Mouse (Mus musculus): Measurements from ENCODE around the gene Mob1a. TPM values are rescaled to one million over a fixed set of nuclear protein-coding genes. Genes with fewer than 3 reads are reported as not detected.

The Mob1a gene
- polyA plus RNA-seq (2014; fragmentation: Nextera tagmentation; extraction: Ambion mirVana), result 74.8 and 76.4 TPM in 2 replicates

DNA sequence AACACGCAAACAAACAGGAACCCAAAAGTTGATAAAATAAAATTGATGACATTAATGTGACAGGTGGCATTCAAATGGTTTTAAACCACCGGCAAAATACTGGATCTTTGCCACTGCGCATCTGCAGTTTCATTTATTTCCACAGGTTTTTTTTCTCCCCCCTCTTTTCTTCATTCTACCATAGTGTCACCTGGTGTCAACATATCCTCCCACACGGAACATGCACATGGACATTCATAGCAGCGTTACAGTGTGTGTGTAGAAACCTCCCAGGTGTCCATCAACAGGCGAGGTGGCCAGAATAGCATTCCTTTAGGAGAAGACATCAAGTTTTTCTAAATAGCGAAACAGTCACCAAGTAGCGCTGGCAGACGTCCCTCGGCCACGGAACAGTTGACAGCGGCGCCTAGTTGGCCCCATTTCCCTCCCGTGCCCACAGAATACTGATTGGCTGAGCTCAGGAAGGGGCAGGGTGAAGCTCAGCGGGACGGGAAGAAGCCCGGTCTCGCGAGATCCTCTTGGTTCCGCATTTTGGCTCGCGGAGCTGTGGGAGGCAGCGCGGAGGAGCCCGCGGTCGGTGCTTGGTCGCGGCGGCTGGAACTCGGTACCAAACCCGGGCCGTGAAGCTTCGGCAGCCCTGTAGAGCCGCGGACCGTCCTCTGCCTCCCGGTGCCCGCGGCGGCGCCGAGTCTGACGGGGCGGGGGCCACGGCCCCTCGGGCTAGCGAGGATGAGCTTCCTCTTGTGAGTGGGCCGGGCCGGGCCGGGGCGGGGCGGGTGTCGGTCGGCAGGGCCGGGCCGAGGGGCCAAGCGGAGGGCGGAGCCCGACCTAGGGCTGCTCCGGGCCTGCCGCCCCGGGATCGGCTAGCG, at the start of gene Mob1a, which contains the start of gene Mthfd2:
Gene Mob1a, plus strand, starts transcription at position 492 of the 869 bp plus-strand sequence.
Gene Mthfd2, minus strand, starts transcription at position 384 of the 869 bp plus-strand sequence.
- DNase-seq (ENCODE audit: low spot score), result peak; percentile 96
- 1% methylated on average over 65 of the region's 65 CpGs for WGBS
- no peaks in the 10 kb centered on the region for H3K27me3 ChIP-seq (replicated peaks; ENCODE audit: control insufficient read depth, insufficient read depth, low read length)
- peak; percentile 97 for ATAC-seq (replicated peaks; ENCODE audit: low FRiP score, low TSS enrichment, low read depth)
- peak within 1 kb of the TSS; percentile 89 for H3K4me3 ChIP-seq (ENCODE audit: low read depth, low read length)
- H3K9ac ChIP-seq (ENCODE audit: low read length), result peak within 1 kb of the TSS; percentile 87
- H3K4me1 ChIP-seq (replicated peaks; ENCODE audit: control insufficient read depth, insufficient read depth, low read length), result peaks cover 12% of the 10 kb centered on the region
- peaks cover 22% of the 10 kb centered on the region for H3K36me3 ChIP-seq (ENCODE audit: control insufficient read depth, insufficient read depth, low read length)
- no peaks in the 10 kb centered on the region for H3K9me3 ChIP-seq (ENCODE audit: control insufficient read depth, low read length)
- peak within 1 kb of the TSS; percentile 64 for H3K4me2 ChIP-seq (ENCODE audit: low read length)
- peak within 1 kb of the TSS; percentile 88 for H3K27ac ChIP-seq (ENCODE audit: low read depth)

DNA sequence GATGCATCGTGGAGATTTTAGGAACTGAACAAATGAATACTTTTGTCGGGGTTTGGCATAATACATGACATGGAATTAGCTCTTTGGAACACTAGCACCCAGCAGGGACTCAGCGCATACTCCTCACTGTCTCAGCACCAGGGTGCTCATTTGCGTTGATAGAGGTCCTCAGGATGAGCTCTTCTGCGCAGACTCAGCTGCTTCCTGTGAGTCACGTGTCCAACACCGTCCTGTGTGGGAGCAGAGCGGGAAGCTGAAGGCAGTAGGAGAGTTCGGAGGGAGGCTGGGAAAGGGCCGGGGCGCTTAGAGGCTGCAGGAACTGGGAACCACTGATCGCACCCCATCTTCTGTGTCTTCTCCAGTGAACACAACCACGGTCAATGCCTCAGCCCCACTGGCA, 48.7 kb upstream of the Mob1a start:
- no peaks in the 10 kb centered on the region for H3K36me3 ChIP-seq (ENCODE audit: control insufficient read depth, insufficient read depth, low read length)
- H3K4me1 ChIP-seq (replicated peaks; ENCODE audit: control insufficient read depth, insufficient read depth, low read length), result no peaks in the 10 kb centered on the region
- ATAC-seq (replicated peaks; ENCODE audit: low FRiP score, low TSS enrichment, low read depth), result no peak
- H3K4me2 ChIP-seq (ENCODE audit: low read length), result no peak overlapping the region
- H3K27ac ChIP-seq (ENCODE audit: low read depth), result no peak overlapping the region
- H3K9me3 ChIP-seq (ENCODE audit: control insufficient read depth, low read length), result no peaks in the 10 kb centered on the region
- no peak overlapping the region for H3K4me3 ChIP-seq (ENCODE audit: low read depth, low read length)
- DNase-seq (ENCODE audit: low spot score), result no peak
- H3K27me3 ChIP-seq (replicated peaks; ENCODE audit: control insufficient read depth, insufficient read depth, low read length), result no peaks in the 10 kb centered on the region
- H3K9ac ChIP-seq (ENCODE audit: low read length), result no peak overlapping the region
- WGBS, result 60% methylated on average over 13 of the region's 13 CpGs

DNA sequence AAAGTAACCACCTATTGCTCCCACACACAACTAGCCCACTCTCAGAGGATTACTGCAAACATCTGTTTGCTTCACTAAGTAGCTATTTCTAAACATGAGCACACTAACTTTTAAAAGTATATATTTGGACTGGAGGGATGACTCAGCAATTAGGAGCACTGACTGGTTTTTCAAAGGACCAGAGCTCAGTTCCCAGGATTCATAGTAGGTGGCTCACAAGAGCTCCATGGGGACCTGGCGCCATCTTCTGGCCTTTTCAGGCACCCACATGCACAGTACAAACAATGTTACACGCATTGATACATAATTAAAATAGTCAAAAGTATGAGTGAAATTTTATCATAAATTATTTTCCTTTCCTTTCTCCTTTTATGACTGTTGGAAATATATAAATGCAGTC, 46.9 kb upstream of the Mob1a start:
- Histone ChIP-seq H3K4me3 (ENCODE audit: low read depth, low read length) (no peak overlapping the region), H3K4me2 (ENCODE audit: low read length) (no peak overlapping the region), H3K4me1 (replicated peaks; ENCODE audit: control insufficient read depth, insufficient read depth, low read length) (no peaks in the 10 kb centered on the region), H3K9ac (ENCODE audit: low read length) (no peak overlapping the region), H3K27ac (ENCODE audit: low read depth) (no peak overlapping the region), H3K36me3 (ENCODE audit: control insufficient read depth, insufficient read depth, low read length) (no peaks in the 10 kb centered on the region), H3K27me3 (replicated peaks; ENCODE audit: control insufficient read depth, insufficient read depth, low read length) (no peaks in the 10 kb centered on the region), H3K9me3 (ENCODE audit: control insufficient read depth, low read length) (no peaks in the 10 kb centered on the region)
- DNase-seq (ENCODE audit: low spot score), result no peak
- 22% methylated on average over 2 of the region's 2 CpGs for WGBS
- no peak for ATAC-seq (replicated peaks; ENCODE audit: low FRiP score, low TSS enrichment, low read depth)

DNA sequence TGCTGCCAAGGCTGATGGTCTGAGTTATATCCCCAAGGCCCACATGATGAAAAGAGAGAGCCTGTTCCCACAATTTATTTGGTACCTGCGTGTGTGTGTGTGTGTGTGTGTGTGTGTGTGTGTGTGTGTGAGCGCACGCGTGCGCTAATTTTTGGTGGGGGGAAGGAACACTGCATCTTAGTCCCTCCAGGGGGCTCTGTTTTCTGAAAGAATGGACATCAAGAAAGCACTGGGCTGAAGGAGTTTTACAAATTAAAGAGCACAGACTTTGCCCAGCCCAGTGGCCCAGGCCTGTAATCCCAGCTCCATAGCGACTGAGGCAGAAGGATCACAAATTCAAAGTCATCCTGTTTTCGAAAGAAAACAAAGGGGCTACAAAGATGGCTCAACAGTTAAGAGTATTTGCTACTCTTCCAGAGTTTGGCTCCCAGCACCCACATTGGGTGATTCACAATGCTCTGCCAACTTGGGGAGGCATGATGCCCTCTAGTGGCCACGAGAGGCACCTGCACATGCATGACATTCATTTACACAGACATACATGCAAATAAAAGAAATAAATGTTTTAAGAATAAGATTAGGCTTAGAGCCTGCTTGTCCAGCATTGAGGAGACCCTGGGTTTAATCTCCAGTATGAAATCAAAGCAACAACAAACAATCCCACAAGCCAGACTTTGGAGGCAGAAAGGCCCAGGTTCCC, 45.4 kb upstream of the Mob1a start:
- no peaks in the 10 kb centered on the region for H3K27me3 ChIP-seq (replicated peaks; ENCODE audit: control insufficient read depth, insufficient read depth, low read length)
- no peaks in the 10 kb centered on the region for H3K9me3 ChIP-seq (ENCODE audit: control insufficient read depth, low read length)
- H3K4me2 ChIP-seq (ENCODE audit: low read length), result no peak overlapping the region
- no peak overlapping the region for H3K9ac ChIP-seq (ENCODE audit: low read length)
- ATAC-seq (replicated peaks; ENCODE audit: low FRiP score, low TSS enrichment, low read depth) (no peak), DNase-seq (ENCODE audit: low spot score) (no peak)
- H3K27ac ChIP-seq (ENCODE audit: low read depth), result no peak overlapping the region
- 80% methylated on average over 8 of the region's 8 CpGs for WGBS
- no peak overlapping the region for H3K4me3 ChIP-seq (ENCODE audit: low read depth, low read length)
- H3K36me3 ChIP-seq (ENCODE audit: control insufficient read depth, insufficient read depth, low read length), result no peaks in the 10 kb centered on the region
- H3K4me1 ChIP-seq (replicated peaks; ENCODE audit: control insufficient read depth, insufficient read depth, low read length), result no peaks in the 10 kb centered on the region

DNA sequence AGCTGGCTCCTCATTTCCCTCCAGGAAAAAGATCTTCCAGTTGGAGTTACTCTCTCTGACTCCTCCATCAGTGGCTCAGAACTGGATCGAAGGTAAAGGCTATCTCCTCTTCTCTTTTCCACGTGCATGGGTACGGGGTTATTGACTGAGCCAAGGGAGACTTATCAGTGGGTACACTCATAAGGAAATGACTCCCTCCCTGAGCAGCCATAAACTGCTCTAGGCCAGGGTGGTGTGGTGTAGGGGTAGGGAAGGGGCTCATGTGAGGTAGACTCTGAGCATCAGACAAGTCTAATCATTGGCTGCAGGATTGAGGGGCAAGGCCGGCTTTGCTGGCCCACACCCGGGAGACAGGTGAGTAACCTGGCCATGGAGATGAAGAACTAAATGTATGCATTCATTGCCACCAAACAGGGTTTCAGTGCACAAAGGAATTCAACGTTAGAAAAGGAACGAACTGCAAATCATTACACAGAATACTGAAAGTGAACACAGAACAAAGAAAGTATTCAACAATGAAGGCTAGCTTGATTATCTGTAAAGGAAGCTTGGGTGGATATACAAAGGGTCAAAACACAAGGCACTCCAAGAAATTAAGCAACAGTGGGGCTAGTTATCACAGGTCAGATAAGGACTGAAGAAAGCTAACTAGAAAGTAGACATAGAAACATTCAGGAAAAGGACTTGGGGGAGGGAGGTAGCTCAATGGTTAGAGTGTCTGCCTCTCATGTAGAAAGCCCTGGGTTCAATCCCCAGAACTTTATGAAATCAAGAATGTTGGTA, 25.2 kb upstream of the Mob1a start:
- no peaks in the 10 kb centered on the region for H3K4me1 ChIP-seq (replicated peaks; ENCODE audit: control insufficient read depth, insufficient read depth, low read length)
- H3K9me3 ChIP-seq (ENCODE audit: control insufficient read depth, low read length), result no peaks in the 10 kb centered on the region
- no peak overlapping the region for H3K27ac ChIP-seq (ENCODE audit: low read depth)
- DNase-seq (ENCODE audit: low spot score) (no peak), ATAC-seq (replicated peaks; ENCODE audit: low FRiP score, low TSS enrichment, low read depth) (peak; percentile 67; the same call in 1 of the 2 replicates)
- H3K36me3 ChIP-seq (ENCODE audit: control insufficient read depth, insufficient read depth, low read length), result peaks cover 10% of the 10 kb centered on the region; the same call in 1 of the 2 replicates
- no peak overlapping the region for H3K9ac ChIP-seq (ENCODE audit: low read length)
- no peaks in the 10 kb centered on the region for H3K27me3 ChIP-seq (replicated peaks; ENCODE audit: control insufficient read depth, insufficient read depth, low read length)
- H3K4me2 ChIP-seq (ENCODE audit: low read length), result no peak overlapping the region
- no peak overlapping the region for H3K4me3 ChIP-seq (ENCODE audit: low read depth, low read length)
- WGBS, result 67% methylated on average over 7 of the region's 7 CpGs

DNA sequence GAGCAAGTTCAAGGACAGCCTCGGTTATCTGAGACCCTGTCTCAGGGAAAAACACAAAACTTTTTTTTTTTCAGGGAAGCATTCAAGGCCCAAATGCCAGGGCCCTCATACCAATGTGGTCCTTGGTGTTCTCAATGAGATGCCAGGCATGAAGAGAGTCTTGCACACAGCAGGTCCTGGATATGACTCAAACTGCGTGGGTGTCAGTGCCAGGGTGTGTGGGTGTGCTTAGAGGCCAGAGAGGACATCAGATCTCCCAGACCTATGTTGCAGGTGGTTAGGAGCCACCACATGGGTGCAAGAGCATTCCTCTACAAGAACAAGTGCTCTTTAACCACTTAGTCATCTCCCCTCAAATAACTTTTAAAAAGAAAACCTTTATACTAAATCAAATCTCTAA, 24.5 kb upstream of the Mob1a start:
- Histone ChIP-seq H3K36me3 (ENCODE audit: control insufficient read depth, insufficient read depth, low read length) (peaks cover 16% of the 10 kb centered on the region; the same call in 1 of the 2 replicates), H3K4me3 (ENCODE audit: low read depth, low read length) (no peak overlapping the region), H3K4me2 (ENCODE audit: low read length) (no peak overlapping the region), H3K4me1 (replicated peaks; ENCODE audit: control insufficient read depth, insufficient read depth, low read length) (no peaks in the 10 kb centered on the region), H3K27ac (ENCODE audit: low read depth) (no peak overlapping the region), H3K9me3 (ENCODE audit: control insufficient read depth, low read length) (no peaks in the 10 kb centered on the region), H3K27me3 (replicated peaks; ENCODE audit: control insufficient read depth, insufficient read depth, low read length) (no peaks in the 10 kb centered on the region), H3K9ac (ENCODE audit: low read length) (no peak overlapping the region)
- DNase-seq (ENCODE audit: low spot score) (no peak), ATAC-seq (replicated peaks; ENCODE audit: low FRiP score, low TSS enrichment, low read depth) (no peak)
- WGBS, result 88% methylated on average over 2 of the region's 2 CpGs

DNA sequence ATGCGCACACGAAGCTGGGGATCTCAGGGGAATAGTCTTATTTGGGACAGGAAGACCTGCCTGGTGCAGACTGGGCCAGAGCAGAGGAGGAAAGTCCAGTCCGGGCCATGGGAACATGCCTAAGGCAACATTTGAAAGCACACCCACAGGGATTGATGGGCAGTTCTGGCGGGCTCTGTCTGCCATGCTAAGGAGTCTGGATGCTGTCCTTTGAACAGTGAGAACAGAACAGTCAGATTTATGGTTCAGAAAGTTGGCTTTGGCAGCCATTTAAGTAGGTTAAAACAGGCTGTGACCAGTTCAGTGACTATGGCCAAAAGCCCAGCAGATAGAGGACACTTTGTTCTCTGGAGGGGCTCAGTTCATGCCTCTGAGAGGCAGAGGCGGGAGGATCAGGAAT, 23.6 kb upstream of the Mob1a start:
- ATAC-seq (replicated peaks; ENCODE audit: low FRiP score, low TSS enrichment, low read depth) (no peak), DNase-seq (ENCODE audit: low spot score) (no peak)
- no peak overlapping the region for H3K27ac ChIP-seq (ENCODE audit: low read depth)
- H3K9me3 ChIP-seq (ENCODE audit: control insufficient read depth, low read length), result no peaks in the 10 kb centered on the region
- no peak overlapping the region for H3K9ac ChIP-seq (ENCODE audit: low read length)
- no peaks in the 10 kb centered on the region for H3K27me3 ChIP-seq (replicated peaks; ENCODE audit: control insufficient read depth, insufficient read depth, low read length)
- no peaks in the 10 kb centered on the region for H3K4me1 ChIP-seq (replicated peaks; ENCODE audit: control insufficient read depth, insufficient read depth, low read length)
- H3K36me3 ChIP-seq (ENCODE audit: control insufficient read depth, insufficient read depth, low read length), result peaks cover 25% of the 10 kb centered on the region; the same call in 1 of the 2 replicates
- H3K4me3 ChIP-seq (ENCODE audit: low read depth, low read length), result no peak overlapping the region
- no peak overlapping the region for H3K4me2 ChIP-seq (ENCODE audit: low read length)
- 74% methylated on average over 5 of the region's 5 CpGs for WGBS

DNA sequence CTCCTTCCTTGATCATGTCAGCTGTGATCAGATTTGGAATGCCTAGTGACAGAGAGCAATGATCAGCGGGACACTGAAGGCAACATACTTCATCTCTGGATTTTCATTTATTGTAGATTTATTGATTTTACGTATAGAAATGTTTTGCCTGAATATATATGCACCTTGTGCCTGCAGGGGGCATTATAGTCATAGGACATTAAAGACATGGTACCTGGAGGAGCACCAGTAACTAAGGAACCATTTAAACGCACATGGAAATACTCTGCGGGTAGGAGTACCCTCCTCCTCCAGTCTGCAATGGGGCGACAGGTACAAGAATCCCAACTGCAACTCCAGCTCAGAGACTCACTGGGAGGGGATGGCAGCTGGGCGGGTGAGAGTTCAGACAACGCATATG, 16.8 kb upstream of the Mob1a start:
- Histone ChIP-seq H3K27ac (ENCODE audit: low read depth) (no peak overlapping the region), H3K36me3 (ENCODE audit: control insufficient read depth, insufficient read depth, low read length) (peaks cover 68% of the 10 kb centered on the region), H3K9ac (ENCODE audit: low read length) (no peak overlapping the region), H3K9me3 (ENCODE audit: control insufficient read depth, low read length) (no peaks in the 10 kb centered on the region), H3K4me2 (ENCODE audit: low read length) (no peak overlapping the region), H3K4me1 (replicated peaks; ENCODE audit: control insufficient read depth, insufficient read depth, low read length) (no peaks in the 10 kb centered on the region), H3K27me3 (replicated peaks; ENCODE audit: control insufficient read depth, insufficient read depth, low read length) (no peaks in the 10 kb centered on the region), H3K4me3 (ENCODE audit: low read depth, low read length) (no peak overlapping the region)
- 93% methylated on average over 7 of the region's 7 CpGs for WGBS
- DNase-seq (ENCODE audit: low spot score), result no peak
- no peak for ATAC-seq (replicated peaks; ENCODE audit: low FRiP score, low TSS enrichment, low read depth)

Data from intestine, embryonic 14.5 days (tissue).